Mouse (Mus musculus) induced T-regulatory cell, adult 2 months (primary cell): ENCODE data around the gene Napa.

Experiments used
- DNase-seq: peaks from one replicate; pipeline ENCODE4 v3.0.0-alpha.2; 2012; ENCODE audit warnings: low read depth

Napa gene

GRCm38 (mm10) chr7:16098021-16099017 lies at the start of gene Napa:
Gene Napa, plus strand, starts transcription at chr7:16098458.
- peak; percentile 100 for DNase-seq

DNA sequence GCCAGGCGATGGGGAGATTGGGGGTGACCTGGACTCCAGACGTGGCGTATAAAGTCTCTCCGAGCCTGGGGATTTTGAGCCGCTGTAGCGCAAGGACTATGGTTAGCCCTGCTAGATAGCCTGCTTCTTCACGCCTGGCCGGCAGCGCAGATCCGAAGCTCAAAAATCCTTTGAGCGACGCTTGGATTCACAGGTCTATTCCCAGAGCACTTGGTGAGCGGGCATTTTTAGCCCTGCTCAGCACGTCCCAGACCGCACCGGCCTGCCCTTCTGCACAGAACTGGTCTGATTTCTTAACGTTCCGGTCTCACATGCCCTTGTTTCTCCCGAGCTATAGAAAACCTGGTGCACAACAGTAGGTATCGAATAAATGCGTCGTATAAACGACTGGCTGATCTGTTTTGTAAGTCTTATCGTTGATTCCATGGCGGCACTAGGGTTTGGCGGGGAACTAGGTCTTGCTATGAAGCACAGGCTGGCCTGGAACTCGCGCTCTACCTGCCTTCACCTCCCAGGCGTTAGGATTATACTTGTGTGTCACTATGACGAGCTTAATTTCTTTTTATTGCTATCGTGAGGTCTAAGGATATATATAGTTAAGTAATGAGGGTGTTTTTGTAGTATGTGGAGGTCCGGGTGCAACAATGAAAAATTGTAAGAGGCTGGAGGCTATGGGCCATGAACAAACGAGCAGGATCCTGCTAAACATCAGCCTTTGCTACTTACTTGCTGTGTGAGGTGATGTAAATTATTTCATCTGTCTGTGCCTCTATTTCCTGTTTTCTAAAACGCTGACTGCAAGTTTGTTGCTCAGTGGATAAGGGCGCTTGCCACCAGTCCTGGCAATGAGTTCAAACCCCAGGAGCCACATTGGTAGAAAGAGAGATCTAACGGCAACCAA lies 49.3 kb upstream of the Napa start:
- DNase-seq = peak; percentile 58

DNA sequence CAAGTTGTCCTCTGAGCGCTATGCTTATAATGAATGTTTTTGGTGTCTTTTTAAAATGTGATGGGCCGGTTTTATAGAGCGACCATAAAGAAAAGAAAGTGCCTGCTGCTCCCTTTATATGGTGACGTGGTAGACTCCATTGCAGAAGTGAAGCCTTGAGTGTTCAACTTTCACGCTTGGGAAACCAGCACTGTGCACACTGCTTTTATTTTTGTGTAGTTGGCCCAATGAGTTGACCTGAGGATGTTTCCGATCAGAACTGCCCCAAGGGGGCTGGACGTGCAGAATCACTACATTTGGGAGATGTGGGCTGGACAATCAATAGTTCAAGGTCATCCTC lies 48.7 kb upstream of the Napa start:
- no peak for DNase-seq

DNA sequence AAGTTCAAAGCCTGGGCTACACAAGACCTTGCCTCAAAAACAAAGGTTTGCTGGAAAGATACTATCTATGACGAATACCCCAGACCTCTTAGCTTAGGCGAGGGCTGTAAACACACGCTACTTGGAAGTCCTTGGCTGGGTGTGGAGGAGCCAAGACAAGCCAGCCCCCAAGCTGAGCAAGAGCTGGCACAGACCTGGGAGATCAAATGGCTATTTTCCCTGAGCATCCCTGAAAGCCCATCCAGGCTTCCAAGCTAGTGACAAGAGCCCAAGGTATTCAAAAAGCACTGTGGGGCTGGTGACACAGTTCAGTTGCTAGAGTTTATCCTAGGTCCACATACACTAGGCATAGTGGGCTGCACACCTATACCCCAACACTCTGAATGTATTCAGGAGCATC lies 47.7 kb upstream of the Napa start:
- no peak for DNase-seq

- peak; percentile 92 for DNase-seq
These were observed 46.2 kb upstream of the Napa start for GRCm38 (mm10) chr7:16051883-16052595.

DNA sequence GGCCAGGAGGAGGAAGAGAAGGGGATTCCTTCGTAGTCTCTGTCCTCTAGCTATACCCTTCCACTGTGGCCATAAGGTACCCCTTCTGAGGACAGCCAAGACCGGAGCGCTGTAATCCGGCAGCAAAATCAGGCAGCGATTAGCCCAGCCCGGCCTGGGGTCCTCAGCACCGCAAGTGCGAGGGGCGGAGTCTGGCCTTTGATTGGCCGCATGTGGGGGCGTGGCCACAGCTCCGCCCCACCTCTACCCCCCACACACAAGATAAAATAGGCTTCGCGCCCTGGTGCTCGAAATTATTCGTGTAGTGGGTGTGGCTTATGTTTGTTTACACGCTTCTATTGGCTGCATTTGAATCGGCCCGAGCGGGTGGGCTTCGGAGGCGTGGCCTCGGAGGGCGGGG lies 45.6 kb upstream of the Napa start:
- peak; percentile 98 for DNase-seq

- DNase-seq = no peak
These were observed 45.2 kb upstream of the Napa start for GRCm38 (mm10) chr7:16053105-16053504.

DNA sequence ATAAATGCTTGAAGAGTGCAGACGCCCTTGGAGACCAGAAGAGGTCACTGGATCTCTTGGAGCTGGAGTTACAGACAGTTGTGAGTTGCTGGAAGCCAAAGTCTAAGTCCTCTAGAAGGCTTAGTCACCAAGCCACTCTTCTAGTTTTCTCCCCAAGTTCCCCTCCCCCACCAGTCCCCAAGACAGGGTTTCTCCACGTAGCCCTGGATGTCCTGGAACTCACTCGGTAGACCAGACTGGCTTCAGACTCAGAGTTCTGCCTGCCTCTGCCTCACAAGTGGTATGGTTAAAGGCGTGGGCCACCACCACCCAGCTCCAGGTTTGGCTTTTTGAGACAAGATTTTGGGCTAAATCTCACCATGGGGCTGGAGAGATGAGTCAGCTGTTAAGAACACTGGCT lies 43.3 kb upstream of the Napa start:
- DNase-seq = peak; percentile 52

GRCm38 (mm10) chr7:16055665-16056064 lies 42.6 kb upstream of the Napa start:
- peak; percentile 80 for DNase-seq

DNA sequence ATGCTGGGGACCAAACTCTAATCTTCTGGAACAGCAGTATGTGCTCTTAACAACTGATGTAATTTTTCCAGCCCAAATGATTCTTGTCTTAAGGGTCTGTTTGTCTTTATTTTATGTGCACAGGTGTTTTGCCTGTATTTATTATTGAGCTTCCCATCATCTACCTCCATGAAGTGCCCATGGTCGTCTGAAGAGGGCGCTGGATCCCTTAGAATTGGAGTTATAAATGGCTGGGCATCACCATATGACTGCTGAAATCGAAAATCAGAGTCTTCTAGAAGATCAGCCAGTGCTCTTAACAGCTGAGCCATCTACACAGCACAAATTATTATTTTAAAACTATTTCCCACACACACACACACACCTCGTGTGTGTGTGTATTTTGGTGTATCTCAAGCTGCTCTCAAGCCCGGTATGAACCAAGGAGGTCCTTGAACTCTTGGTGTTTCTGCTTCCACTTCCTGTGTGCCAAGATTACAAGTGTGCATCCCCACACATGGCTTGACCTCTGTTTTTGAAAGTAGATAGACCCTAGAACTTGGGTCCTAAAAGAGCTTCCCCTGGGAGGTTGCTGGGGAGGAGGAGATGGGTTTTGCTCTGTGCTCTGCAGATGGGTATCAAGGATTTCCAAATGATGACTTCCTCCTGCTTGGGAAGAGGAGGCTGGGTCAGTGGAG lies 41.7 kb upstream of the Napa start:
- DNase-seq = peak; percentile 85

DNA sequence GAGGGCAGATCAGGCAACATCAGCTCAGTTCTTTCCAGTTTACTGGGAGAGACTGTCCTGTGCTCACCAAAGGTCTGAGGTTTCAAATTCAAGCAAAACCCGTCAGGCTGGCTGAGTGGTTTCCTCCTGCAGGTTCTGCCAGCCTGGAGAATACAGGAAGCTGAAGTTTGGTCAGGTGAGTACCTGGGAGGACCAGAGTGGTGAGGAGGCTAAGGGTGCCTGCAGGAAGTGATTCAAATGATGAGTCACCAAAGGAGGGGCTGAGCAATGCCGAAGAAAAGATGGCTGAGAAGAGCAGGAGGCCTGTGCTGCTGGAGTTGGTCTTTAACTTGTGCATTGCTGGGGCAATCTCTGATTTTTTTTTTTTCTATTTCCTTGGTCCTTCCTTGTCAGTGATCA lies 41.1 kb upstream of the Napa start:
- peak; percentile 86 for DNase-seq

GRCm38 (mm10) chr7:16061219-16062098 lies 36.8 kb upstream of the Napa start, which contains the start of gene Zfp541:
Gene Zfp541, plus strand, starts transcription at chr7:16061814.
- no peak for DNase-seq

DNA sequence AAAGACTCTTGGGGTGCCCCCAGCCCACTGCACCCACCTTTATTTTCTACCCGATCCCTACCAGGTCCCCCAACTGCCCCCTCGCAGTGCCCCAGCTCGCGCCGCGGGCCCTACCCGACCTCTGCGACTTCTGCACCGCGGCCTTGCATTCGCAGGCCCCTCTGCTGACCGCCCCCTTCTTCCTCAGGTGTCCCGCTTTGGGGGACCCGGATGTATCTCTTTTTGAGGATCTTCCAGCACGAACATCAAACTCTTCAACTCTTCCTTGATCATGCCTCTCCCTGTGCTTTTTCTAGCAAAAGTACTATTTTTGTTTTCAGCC lies 36.2 kb upstream of the Napa start:
- DNase-seq = no peak

DNA sequence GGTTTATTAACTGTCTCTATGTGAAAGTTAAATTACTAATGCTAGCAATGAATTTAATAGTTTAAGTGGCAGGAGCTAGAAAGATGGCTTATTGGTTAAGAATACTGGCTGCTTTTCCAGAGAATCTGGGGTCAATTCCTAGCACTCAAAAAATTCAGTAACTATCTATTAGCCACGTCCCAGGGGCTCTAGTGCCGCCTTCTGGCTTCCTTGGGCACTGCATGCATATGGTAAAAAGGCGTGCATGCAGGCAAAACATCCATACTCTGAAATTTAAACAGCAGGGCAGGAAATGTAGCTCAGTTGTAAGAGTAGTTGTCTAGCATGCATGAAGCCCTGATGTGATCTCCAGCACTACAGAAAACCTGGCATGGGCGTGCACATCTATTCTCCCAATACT lies 34.8 kb upstream of the Napa start:
- DNase-seq = peak; percentile 57

DNA sequence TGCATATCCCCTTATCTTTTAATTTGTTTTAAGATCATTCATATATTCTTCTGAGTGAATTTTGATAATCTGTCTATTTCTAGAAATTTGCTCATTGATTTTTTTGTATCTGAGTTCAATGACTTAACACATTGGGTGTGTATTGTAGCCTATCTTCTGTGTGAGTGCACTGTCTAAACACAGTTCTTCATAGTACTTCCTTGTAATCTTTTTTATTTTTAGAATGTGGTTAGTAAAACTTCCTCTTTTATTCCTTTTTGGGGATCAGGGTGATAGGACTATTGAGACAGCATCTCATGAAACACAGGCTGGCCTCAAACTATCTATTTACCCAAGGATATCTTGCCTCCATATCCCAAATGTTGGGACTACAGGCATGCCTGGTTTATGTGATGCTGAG lies 27.4 kb upstream of the Napa start:
- DNase-seq = no peak

GRCm38 (mm10) chr7:16071906-16072305 lies 26.4 kb upstream of the Napa start:
- no peak for DNase-seq

DNA sequence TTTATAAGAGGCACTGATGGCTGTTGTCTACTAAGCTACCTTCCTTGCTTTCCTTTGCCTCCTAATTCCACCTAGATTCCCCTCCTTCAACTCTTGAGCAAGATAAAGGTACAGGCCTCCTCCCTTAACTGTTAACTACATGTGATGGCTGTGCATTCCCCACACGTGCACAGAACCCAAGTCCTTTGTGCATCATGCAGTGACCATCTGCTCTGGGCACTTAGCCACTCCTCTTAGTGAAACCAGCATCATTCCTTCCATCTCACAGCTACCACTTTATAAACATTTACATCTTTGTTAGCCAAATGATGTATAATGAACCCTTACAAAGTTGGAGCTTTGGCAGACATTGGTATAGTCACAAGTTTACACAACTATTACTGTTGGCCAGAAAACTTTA lies 18.3 kb upstream of the Napa start:
- DNase-seq = no peak

DNA sequence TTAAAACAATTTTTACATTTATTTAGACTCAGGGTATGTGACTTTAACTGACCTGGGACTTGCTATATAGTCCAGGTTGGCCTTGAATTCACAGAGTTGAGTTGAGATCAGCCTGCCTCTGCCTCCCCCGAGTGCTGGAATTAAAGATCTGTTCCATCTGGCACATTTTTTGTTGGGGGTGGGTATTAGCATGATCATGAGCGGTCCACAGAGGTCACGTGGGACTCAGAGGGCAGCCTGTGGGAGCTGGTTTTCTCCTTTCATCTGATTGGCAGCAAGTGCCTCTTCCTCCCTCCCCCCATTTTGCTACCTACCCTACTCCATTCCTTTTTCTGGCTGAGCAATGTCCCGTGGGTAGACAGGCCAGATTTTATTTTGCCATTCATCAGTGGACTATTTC lies 17.7 kb upstream of the Napa start:
- DNase-seq = no peak

- DNase-seq = no peak
These were observed 14.9 kb upstream of the Napa start for GRCm38 (mm10) chr7:16083361-16083760.

- no peak for DNase-seq
These were observed 10.7 kb upstream of the Napa start for GRCm38 (mm10) chr7:16087587-16087986.

DNA sequence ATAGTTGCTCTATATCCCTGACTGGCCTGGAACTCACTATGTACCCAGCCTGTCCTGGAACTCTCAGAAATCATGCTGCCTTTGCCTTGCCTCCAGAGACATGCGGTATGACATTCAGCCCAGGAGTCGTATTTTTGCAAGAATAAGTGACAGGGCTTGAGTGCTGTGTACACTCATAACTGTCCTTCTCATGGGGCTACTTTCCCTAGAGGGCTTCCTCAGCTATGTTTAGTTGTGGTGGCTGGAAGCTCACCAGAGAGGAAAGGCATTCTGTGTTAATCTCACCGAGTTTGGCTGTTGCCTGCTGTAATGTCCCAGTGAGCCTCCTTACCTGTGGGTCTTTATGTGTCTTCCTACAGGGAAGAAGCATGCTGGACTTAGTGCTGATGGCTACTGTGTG lies 3.7 kb upstream of the Napa start:
- DNase-seq = no peak
